Mouse (Mus musculus) Muller cell, postnatal 12 days (primary cell): ENCODE results near the gene Dgkg.

Experiments used
- DNase-seq: peaks from one replicate; pipeline ENCODE4 v3.0.0-alpha.2; 2015; ENCODE audit errors: inconsistent ontology term

The Dgkg gene

GRCm38 (mm10) chr16:22499447-22499846, 157.6 kb downstream of the Dgkg start:
- DNase-seq = no peak

GRCm38 (mm10) chr16:22497976-22498375, 159.0 kb downstream of the Dgkg start:
- DNase-seq = no peak

GRCm38 (mm10) chr16:22495259-22495658, 161.8 kb downstream of the Dgkg start:
- DNase-seq = no peak

GRCm38 (mm10) chr16:22494815-22495214, 162.2 kb downstream of the Dgkg start:
- DNase-seq = no peak

GRCm38 (mm10) chr16:22493396-22493795, 163.6 kb downstream of the Dgkg start:
- DNase-seq = no peak

GRCm38 (mm10) chr16:22491446-22492166, 165.4 kb downstream of the Dgkg start:
- DNase-seq = no peak

- DNase-seq = no peak
Measured at GRCm38 (mm10) chr16:22483900-22484299, 173.1 kb downstream of the Dgkg start.

GRCm38 (mm10) chr16:22479322-22479721, 177.7 kb downstream of the Dgkg start:
- no peak for DNase-seq

- peak; percentile 32 for DNase-seq
Measured at GRCm38 (mm10) chr16:22471728-22472127, 185.3 kb downstream of the Dgkg start.

GRCm38 (mm10) chr16:22469385-22469784, 187.6 kb downstream of the Dgkg start:
- no peak for DNase-seq

GRCm38 (mm10) chr16:22467111-22467510, 189.9 kb downstream of the Dgkg start:
- DNase-seq = no peak

GRCm38 (mm10) chr16:22466381-22466780, 190.6 kb downstream of the Dgkg start:
- DNase-seq = no peak

- DNase-seq = no peak
Measured at GRCm38 (mm10) chr16:22462220-22462619, 194.8 kb downstream of the Dgkg start.

GRCm38 (mm10) chr16:22461728-22462127, 195.3 kb downstream of the Dgkg start:
- peak; percentile 71 for DNase-seq

GRCm38 (mm10) chr16:22460960-22461359, 196.1 kb downstream of the Dgkg start:
- no peak for DNase-seq

- no peak for DNase-seq
Measured at GRCm38 (mm10) chr16:22452082-22452481, 204.9 kb downstream of the Dgkg start.

- no peak for DNase-seq
Measured at GRCm38 (mm10) chr16:22448093-22448492, 208.9 kb downstream of the Dgkg start.

GRCm38 (mm10) chr16:22444786-22445185, 212.2 kb downstream of the Dgkg start:
- no peak for DNase-seq

- peak; percentile 69 for DNase-seq
Measured at GRCm38 (mm10) chr16:22442202-22442601, 214.8 kb downstream of the Dgkg start.

- peak; percentile 24 for DNase-seq
Measured at GRCm38 (mm10) chr16:22441317-22441716, 215.7 kb downstream of the Dgkg start.

- DNase-seq = peak; percentile 80
Measured at GRCm38 (mm10) chr16:22440269-22440668, 216.8 kb downstream of the Dgkg start.

GRCm38 (mm10) chr16:22439499-22440177, 217.4 kb downstream of the Dgkg start, which contains the start of gene Etv5:
TSS of gene Etv5 (minus strand) at chr16:22439719.
- peak; percentile 100 for DNase-seq
